Mouse (Mus musculus) C2C12 (cell line): ENCODE results near the gene Mrrf.

ENCODE experiments used
- CEBPB ChIP-seq: IDR thresholded peaks from one replicate; pipeline ENCODE4 v1.6.1; 2011; ENCODE audit warnings: low read depth, mild to moderate bottlenecking, control low read depth, moderate library complexity
- CTCF ChIP-seq: IDR thresholded peaks from one replicate; pipeline ENCODE4 v1.5.1; 2011; ENCODE audit not compliant: control insufficient read depth, insufficient read depth, insufficient read length
- FOSL1 ChIP-seq: IDR thresholded peaks from one replicate; pipeline ENCODE4 v1.8.0; 2011; ENCODE audit warnings: mild to moderate bottlenecking, low read length; ENCODE audit not compliant: poor library complexity, insufficient read depth, severe bottlenecking
- MAX ChIP-seq: IDR thresholded peaks from one replicate; pipeline ENCODE4 v1.6.1; 2011; ENCODE audit warnings: mild to moderate bottlenecking, control low read depth
- MYOD1 ChIP-seq: IDR thresholded peaks from one replicate; pipeline ENCODE4 v1.6.1; 2011; ENCODE audit warnings: low read depth; ENCODE audit not compliant: control insufficient read depth, insufficient read length
- MYOG ChIP-seq: IDR thresholded peaks from one replicate; pipeline ENCODE4 v1.6.1; 2011; ENCODE audit not compliant: control insufficient read depth, insufficient read length; ENCODE audit errors: extremely low read depth

DNA sequence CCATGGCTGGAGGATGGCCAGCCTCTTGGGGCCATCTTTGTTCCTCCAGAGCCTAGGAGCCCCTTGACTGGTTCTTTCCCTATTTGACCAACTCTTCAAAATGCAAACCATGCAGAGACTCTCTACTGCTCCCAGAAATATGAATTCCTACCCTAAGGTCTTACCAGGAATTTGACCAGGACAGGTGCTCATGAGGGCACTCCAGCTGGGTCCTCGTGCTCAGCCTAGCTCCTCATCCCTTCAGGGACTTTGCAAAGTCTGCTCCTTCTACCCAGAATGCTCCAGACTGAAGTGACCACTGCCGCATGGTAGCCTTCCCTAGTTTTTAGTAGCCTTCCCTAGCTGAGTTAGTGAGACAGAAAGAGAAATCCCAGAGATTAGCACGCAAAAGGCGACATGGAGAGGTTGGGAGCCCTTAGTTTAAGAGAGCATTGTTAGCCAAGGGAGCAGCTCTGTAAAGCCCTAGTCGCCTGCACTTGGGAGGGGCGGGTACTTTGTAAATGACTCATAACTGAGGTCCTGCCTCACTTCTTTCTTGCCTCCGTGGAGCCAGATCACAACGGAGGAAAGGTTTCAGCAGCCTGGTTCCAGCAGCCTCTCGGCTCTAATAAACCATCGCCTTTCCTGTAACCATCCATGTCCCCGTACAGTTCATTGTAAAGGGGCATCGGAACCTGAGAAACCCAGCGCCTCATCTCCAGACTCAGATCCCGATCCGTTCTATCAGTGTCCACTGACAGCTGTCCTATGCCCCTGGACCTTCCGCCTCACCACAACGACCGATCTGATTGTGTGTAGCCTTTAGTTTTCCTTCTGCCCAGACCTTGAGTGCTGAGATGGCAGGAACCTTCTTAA, 65.8 kb downstream of the Mrrf start:
- TF ChIP-seq CTCF (no peak), MAX (no peak), MYOD1 (no peak), CEBPB (no peak), FOSL1 (no peak), MYOG (no peak)
